Mouse (Mus musculus) ES-Bruce4 (cell line): Measurements from ENCODE around the gene Slc9a3r2. TPM values are rescaled to one million over a fixed set of nuclear protein-coding genes. Genes with fewer than 3 reads are reported as not detected.

Experiments used
- H3K27ac ChIP-seq: 2 replicates; pipeline ENCODE4 v1.5.1; 2012; ENCODE audit warnings: low read length, inconsistent platforms; ENCODE audit not compliant: insufficient read depth
- H3K27me3 ChIP-seq: 2 replicates; pipeline ENCODE4 v1.6.1; 2012; ENCODE audit warnings: mild to moderate bottlenecking, low read length, inconsistent platforms; ENCODE audit not compliant: control insufficient read depth, poor library complexity, insufficient read depth, severe bottlenecking
- H3K36me3 ChIP-seq: 2 replicates; pipeline ENCODE4 v1.6.1; 2012; ENCODE audit warnings: inconsistent platforms, mild to moderate bottlenecking, low read length, moderate library complexity; ENCODE audit not compliant: control insufficient read depth, poor library complexity, insufficient read depth, severe bottlenecking
- H3K4me1 ChIP-seq: one replicate; pipeline ENCODE4 v1.8.1; 2011; ENCODE audit warnings: low read length; ENCODE audit not compliant: control insufficient read depth, insufficient read depth
- H3K4me3 ChIP-seq: 2 replicates; pipeline ENCODE4 v1.5.1; 2011; ENCODE audit warnings: low read depth, mild to moderate bottlenecking, low read length
- H3K9ac ChIP-seq: 2 replicates; pipeline ENCODE4 v1.6.1; 2012; ENCODE audit warnings: low read depth, mild to moderate bottlenecking, inconsistent platforms; ENCODE audit not compliant: poor library complexity, severe bottlenecking
- H3K9me3 ChIP-seq: replicated peaks from 2 replicates; pipeline ENCODE4 v1.6.1; 2012; ENCODE audit warnings: mild to moderate bottlenecking, low read length, inconsistent platforms; ENCODE audit not compliant: control insufficient read depth, poor library complexity, insufficient read depth, severe bottlenecking
- CTCF ChIP-seq: IDR thresholded peaks from one replicate; pipeline ENCODE4 v1.8.1; 2011; ENCODE audit warnings: low read depth, low read length
- EP300 ChIP-seq: IDR thresholded peaks from 2 replicates; pipeline ENCODE4 v1.6.1; 2011; ENCODE audit warnings: low read depth, low read length; ENCODE audit not compliant: insufficient read depth
- POLR2A ChIP-seq: IDR thresholded peaks from one replicate; pipeline ENCODE4 v1.8.1; 2011; ENCODE audit warnings: low read length; ENCODE audit not compliant: insufficient read depth
- polyA plus RNA-seq: library from polyadenylated mRNA; stranded (reverse); fragments of >200 nt; gene quantifications from 2 replicates; pipeline ENCODE4 v1.2.4, GENCODE M21; 2011; ENCODE audit warnings: low read depth; ENCODE audit not compliant: missing spikeins, insufficient read depth, insufficient read length

Gene Slc9a3r2
- polyA plus RNA-seq, 1 experiment: 10.3 TPM

DNA sequence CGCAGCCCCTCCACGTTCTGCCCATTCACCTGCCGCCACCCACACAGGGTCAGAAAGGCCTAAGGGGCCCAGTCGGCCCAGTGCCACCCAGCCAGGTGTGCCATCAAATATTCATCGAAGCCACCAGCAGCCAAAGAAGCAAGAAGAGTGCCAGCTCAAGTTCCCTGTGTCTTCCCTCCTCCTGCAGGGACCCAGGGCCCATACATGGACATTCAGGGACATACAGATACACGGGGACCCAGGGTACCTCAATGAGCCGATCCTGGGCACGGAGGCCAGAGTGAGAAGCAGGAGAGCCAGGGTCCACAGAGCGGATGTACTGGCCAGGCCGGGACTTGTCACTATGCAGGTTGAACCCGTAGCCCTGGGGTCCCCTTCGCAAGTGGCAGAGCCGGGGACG is 8.2 kb downstream of the Slc9a3r2 start:
- Histone ChIP-seq H3K9ac (no peak overlapping the region), H3K4me3 (no peak overlapping the region), H3K36me3 (no peaks in the 10 kb centered on the region), H3K9me3 (no peaks in the 10 kb centered on the region), H3K27me3 (no peaks in the 10 kb centered on the region), H3K27ac (no peak overlapping the region), H3K4me1 (peaks cover 10% of the 10 kb centered on the region)
- TF ChIP-seq CTCF (no peak), EP300 (no peak), POLR2A (no peak)

DNA sequence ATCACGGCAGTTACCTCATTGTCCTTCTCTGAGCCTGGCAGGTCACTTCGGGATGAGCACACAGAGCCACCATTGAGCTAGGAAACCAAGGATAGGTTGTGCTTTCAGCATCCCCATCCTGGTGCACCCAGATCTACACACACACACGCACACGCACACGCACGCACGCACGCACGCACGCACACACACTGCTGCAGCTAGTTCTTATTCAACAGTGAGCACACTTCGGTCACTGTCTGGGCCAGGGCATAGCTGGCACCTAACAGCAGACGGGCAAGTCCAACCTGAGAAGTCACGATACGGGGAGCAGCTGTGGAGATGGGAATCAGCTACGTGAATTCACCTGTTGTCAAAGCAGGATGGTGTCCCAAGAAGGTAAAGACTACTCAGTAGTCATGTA is 9.5 kb downstream of the Slc9a3r2 start:
- Histone ChIP-seq H3K4me1 (peaks cover 7% of the 10 kb centered on the region), H3K27me3 (no peaks in the 10 kb centered on the region), H3K9me3 (no peaks in the 10 kb centered on the region), H3K9ac (no peak overlapping the region), H3K36me3 (no peaks in the 10 kb centered on the region), H3K4me3 (no peak overlapping the region), H3K27ac (no peak overlapping the region)
- TF ChIP-seq CTCF (no peak), EP300 (no peak), POLR2A (no peak)

DNA sequence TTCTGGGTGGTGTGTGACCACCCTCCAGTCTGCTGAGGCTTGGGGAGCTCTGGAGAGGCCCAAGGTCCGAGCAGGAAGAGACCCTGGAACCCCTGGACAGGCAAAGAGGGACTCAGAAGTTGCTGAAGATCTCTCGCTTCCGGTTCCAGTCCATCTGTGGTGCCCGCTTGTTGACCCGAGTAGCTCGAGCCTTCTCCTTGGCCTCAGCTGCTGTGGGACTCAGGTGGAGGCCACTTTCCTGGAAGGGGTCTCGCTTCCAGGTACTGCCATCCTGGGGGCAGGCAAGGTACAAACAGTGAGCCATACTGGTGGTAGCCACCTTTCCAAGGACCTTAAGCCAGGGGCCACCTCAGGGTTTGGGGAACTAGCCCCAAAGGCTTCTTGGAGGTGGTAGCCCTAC is 10.0 kb downstream of the Slc9a3r2 start:
- H3K9me3 ChIP-seq: no peaks in the 10 kb centered on the region
- TF ChIP-seq CTCF (no peak), EP300 (no peak), POLR2A (no peak)
- H3K4me3 ChIP-seq: no peak overlapping the region
- H3K4me1 ChIP-seq: peaks cover 3% of the 10 kb centered on the region
- no peak overlapping the region for H3K9ac ChIP-seq
- no peaks in the 10 kb centered on the region for H3K36me3 ChIP-seq
- no peak overlapping the region for H3K27ac ChIP-seq
- no peaks in the 10 kb centered on the region for H3K27me3 ChIP-seq

DNA sequence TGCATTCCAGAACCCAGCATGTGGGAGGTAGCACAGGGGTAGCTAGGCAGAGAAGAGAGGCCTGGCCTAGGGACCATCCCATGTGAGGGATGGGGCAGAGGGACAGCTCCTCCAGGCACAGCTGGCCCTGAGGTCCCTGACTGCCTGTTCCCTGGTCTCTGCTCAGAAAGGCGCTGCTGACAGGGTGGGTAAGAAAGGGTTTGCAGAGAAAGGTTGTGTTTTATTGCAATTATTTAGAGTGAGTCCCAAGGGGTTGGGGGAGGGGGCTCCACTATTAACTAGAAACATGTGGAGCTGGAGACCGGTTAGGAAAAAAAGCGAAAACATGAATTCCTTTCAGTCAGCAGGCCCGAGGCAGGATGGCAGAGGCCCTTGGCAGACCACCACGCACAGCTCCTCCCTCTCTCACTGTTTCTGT is 10.5 kb downstream of the Slc9a3r2 start:
- H3K9ac ChIP-seq: no peak overlapping the region
- H3K4me1 ChIP-seq: peaks cover 2% of the 10 kb centered on the region

DNA sequence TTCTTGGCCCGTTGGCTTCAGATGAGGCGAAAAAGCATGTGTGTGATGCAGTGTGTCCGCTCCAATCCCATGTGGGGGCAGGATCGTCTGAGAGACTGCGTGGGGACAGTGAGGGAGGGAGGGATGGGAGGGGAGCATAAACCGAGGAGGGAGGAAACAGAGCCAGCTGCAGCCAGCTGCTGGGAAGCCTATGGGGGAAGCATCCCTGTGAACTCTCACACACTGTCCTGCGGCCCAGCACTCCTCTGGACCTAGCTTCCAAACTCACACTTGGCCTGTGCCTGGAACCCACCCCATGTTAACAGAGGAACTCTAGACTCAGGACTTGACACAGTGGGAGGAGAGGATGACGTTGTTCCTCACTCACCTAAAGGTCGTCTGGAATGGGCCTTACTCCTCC is 11.3 kb downstream of the Slc9a3r2 start:
- no peaks in the 10 kb centered on the region for H3K27me3 ChIP-seq
- no peak overlapping the region for H3K4me3 ChIP-seq
- no peaks in the 10 kb centered on the region for H3K9me3 ChIP-seq
- no peak overlapping the region for H3K9ac ChIP-seq
- H3K27ac ChIP-seq: no peak overlapping the region
- no peak for TF ChIP-seq EP300
- no peak for TF ChIP-seq POLR2A
- TF ChIP-seq CTCF: no peak
- no peaks in the 10 kb centered on the region for H3K4me1 ChIP-seq
- no peaks in the 10 kb centered on the region for H3K36me3 ChIP-seq

More for the DNA sequence above, 10.5 kb downstream of the Slc9a3r2 start:
- H3K27me3 ChIP-seq: no peaks in the 10 kb centered on the region
- H3K9me3 ChIP-seq: no peaks in the 10 kb centered on the region
- H3K4me3 ChIP-seq: no peak overlapping the region
- no peak for TF ChIP-seq EP300
- no peak for TF ChIP-seq CTCF
- TF ChIP-seq POLR2A: no peak
- no peak overlapping the region for H3K27ac ChIP-seq
- no peaks in the 10 kb centered on the region for H3K36me3 ChIP-seq

DNA sequence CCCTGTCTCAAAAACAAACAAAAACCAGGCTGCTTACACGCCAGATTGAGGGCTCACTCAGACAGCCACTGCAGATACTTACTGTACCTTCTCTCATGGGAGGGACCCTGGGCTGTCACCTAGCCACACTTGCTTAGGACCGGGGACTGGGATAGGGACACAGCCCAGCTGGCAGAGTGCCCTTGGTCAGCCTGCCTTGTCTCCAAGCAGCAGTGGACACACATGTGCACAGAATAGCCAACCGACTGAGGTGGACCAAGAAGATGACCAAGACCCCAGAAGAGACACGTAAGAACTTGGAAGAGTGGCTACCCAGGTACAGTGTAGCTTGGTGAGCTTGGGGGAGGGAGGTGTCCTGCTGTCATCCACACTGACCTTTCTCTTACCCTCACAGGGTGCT is 11.9 kb downstream of the Slc9a3r2 start:
- H3K36me3 ChIP-seq: no peaks in the 10 kb centered on the region
- TF ChIP-seq EP300 (no peak), POLR2A (no peak), CTCF (no peak)
- no peaks in the 10 kb centered on the region for H3K4me1 ChIP-seq
- H3K9me3 ChIP-seq: no peaks in the 10 kb centered on the region
- no peak overlapping the region for H3K4me3 ChIP-seq
- H3K9ac ChIP-seq: no peak overlapping the region
- no peaks in the 10 kb centered on the region for H3K27me3 ChIP-seq
- H3K27ac ChIP-seq: no peak overlapping the region
